Mouse (Mus musculus) C2C12 (cell line): ENCODE measurements around the gene Rap1gap2. TPM values are rescaled to one million over a fixed set of nuclear protein-coding genes. Genes with fewer than 3 reads are reported as not detected.

Experiments used
- H3K27me3 ChIP-seq: one replicate; pipeline ENCODE4 v1.6.1; 2011; ENCODE audit not compliant: control insufficient read depth, insufficient read depth, insufficient read length
- H3K36me3 ChIP-seq: one replicate; pipeline ENCODE4 v1.6.1; 2011; ENCODE audit not compliant: control insufficient read depth, insufficient read depth
- H3K4me3 ChIP-seq: one replicate; pipeline ENCODE4 v1.5.1; 2011; ENCODE audit warnings: mild to moderate bottlenecking, control low read depth; ENCODE audit not compliant: poor library complexity, insufficient read depth, severe bottlenecking
- H3K79me2 ChIP-seq: one replicate; pipeline ENCODE4 v1.6.1; 2011; ENCODE audit not compliant: control insufficient read depth, insufficient read depth
- H3K79me3 ChIP-seq: one replicate; pipeline ENCODE4 v1.6.1; 2011; ENCODE audit warnings: low read depth, control low read depth
- H3ac ChIP-seq: one replicate; pipeline ENCODE3; 2011; ENCODE audit warnings: low read depth; ENCODE audit not compliant: control insufficient read depth, insufficient read length
- CEBPB ChIP-seq: IDR thresholded peaks from one replicate; pipeline ENCODE4 v1.6.1; 2011; ENCODE audit warnings: low read depth, mild to moderate bottlenecking, control low read depth, moderate library complexity
- CTCF ChIP-seq: IDR thresholded peaks from one replicate; pipeline ENCODE4 v1.5.1; 2011; ENCODE audit not compliant: control insufficient read depth, insufficient read depth, insufficient read length
- FOSL1 ChIP-seq: IDR thresholded peaks from one replicate; pipeline ENCODE4 v1.8.0; 2011; ENCODE audit warnings: mild to moderate bottlenecking, low read length; ENCODE audit not compliant: poor library complexity, insufficient read depth, severe bottlenecking
- MAX ChIP-seq: IDR thresholded peaks from one replicate; pipeline ENCODE4 v1.6.1; 2011; ENCODE audit warnings: mild to moderate bottlenecking, control low read depth
- MYOD1 ChIP-seq: IDR thresholded peaks from one replicate; pipeline ENCODE4 v1.6.1; 2011; ENCODE audit warnings: low read depth; ENCODE audit not compliant: control insufficient read depth, insufficient read length
- MYOG ChIP-seq: IDR thresholded peaks from one replicate; pipeline ENCODE4 v1.6.1; 2011; ENCODE audit not compliant: control insufficient read depth, insufficient read length; ENCODE audit errors: extremely low read depth
- USF1 ChIP-seq: IDR thresholded peaks from one replicate; pipeline ENCODE4 v1.6.1; 2011; ENCODE audit warnings: low read depth, mild to moderate bottlenecking, control low read depth, moderate library complexity
- polyA plus RNA-seq: library from polyadenylated mRNA; unstranded; fragments of >200 nt; fragmentation: generic; extraction: Trizol; gene quantifications from one replicate; pipeline ENCODE4 v1.2.1, GENCODE M21; 2012; ENCODE audit warnings: missing spikeins

Rap1gap2 gene
- polyA plus RNA-seq, 1 experiment, result 1.4 TPM

GRCm38 (mm10) chr11:74483153-74483817 is 127.4 kb downstream of the Rap1gap2 start:
- H3K27me3 ChIP-seq, result no peaks in the 10 kb centered on the region
- H3K36me3 ChIP-seq, result no peaks in the 10 kb centered on the region
- no peaks in the 10 kb centered on the region for H3K79me2 ChIP-seq
- no peaks in the 10 kb centered on the region for H3K79me3 ChIP-seq
- TF ChIP-seq USF1 (peak; percentile 57), MAX (no peak), MYOG (no peak), CEBPB (no peak), MYOD1 (no peak), CTCF (no peak), FOSL1 (no peak)
- H3K4me3 ChIP-seq, result no peak overlapping the region
- no peak overlapping the region for H3ac ChIP-seq

DNA sequence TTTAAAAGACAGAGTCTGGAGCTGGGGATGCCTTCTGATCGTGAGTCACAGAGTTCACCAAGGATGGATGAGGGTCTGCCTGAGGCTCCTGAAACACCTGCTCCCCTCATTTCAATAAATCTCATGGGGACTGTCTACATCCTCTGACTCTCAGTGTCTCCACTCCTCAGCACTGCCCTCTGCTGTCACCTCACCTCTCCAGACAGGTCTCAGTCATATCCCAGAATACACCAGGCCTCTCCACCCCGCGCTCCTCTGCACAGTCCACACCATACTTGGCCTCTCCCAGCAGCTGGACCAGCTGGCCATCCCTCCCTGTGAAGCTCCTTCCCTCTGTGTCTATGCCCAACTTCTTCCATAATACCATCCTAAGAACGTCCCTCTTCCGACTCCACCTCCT is 128.9 kb downstream of the Rap1gap2 start:
- no peak for TF ChIP-seq FOSL1
- no peak for TF ChIP-seq MYOD1
- TF ChIP-seq CTCF, result no peak
- Histone ChIP-seq H3K27me3 (no peaks in the 10 kb centered on the region), H3K79me3 (no peaks in the 10 kb centered on the region)

DNA sequence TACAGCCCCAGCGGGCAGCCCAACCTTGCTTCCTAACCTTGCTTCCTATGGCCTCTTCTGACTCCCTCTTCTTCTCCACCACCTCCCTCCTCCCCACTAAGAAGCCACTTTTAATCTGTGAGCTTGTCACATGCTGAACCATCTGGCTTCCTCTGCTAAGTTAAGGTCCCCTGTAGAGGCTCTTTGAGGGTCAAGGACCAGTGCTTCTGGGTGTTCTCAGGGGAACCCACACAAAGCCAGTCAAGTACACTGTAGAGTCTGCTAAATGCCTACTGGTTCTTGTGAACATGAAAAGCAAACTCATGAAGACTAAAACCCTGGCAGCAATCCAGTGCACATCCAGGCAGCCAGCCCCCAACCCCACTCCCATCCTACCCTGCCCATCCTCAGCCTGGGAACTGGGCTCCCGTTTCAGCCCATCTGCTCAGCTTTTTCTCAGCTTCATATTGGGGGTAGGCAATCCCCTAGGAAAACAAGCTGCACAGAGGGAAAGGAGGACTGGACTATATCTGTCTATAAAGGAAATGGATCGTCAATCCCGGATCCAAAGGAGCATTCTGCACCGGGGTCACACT is 130.9 kb downstream of the Rap1gap2 start:
- no peak for TF ChIP-seq MAX
- no peak for TF ChIP-seq FOSL1
- TF ChIP-seq CEBPB, result no peak
- no peak for TF ChIP-seq USF1
- TF ChIP-seq MYOD1, result no peak
- TF ChIP-seq CTCF, result no peak
- no peak for TF ChIP-seq MYOG
- no peaks in the 10 kb centered on the region for H3K79me2 ChIP-seq
- H3ac ChIP-seq, result no peak overlapping the region
- H3K36me3 ChIP-seq, result no peaks in the 10 kb centered on the region
- H3K4me3 ChIP-seq, result no peak overlapping the region
- no peaks in the 10 kb centered on the region for H3K27me3 ChIP-seq
- no peaks in the 10 kb centered on the region for H3K79me3 ChIP-seq

More for the DNA sequence above, 128.9 kb downstream of the Rap1gap2 start:
- no peak overlapping the region for H3K4me3 ChIP-seq
- no peak overlapping the region for H3ac ChIP-seq
- no peaks in the 10 kb centered on the region for H3K79me2 ChIP-seq
- no peaks in the 10 kb centered on the region for H3K36me3 ChIP-seq

- TF ChIP-seq FOSL1, result no peak
- no peak for TF ChIP-seq MAX
- TF ChIP-seq USF1, result no peak
- TF ChIP-seq MYOG, result no peak
- TF ChIP-seq MYOD1, result no peak
- TF ChIP-seq CEBPB, result no peak
- no peak for TF ChIP-seq CTCF
- H3K79me2 ChIP-seq, result no peaks in the 10 kb centered on the region
- no peaks in the 10 kb centered on the region for H3K79me3 ChIP-seq
- H3ac ChIP-seq, result no peak overlapping the region
- no peak overlapping the region for H3K4me3 ChIP-seq
- no peaks in the 10 kb centered on the region for H3K27me3 ChIP-seq
- H3K36me3 ChIP-seq, result no peaks in the 10 kb centered on the region
These were observed 131.8 kb downstream of the Rap1gap2 start for GRCm38 (mm10) chr11:74478877-74479276.

DNA sequence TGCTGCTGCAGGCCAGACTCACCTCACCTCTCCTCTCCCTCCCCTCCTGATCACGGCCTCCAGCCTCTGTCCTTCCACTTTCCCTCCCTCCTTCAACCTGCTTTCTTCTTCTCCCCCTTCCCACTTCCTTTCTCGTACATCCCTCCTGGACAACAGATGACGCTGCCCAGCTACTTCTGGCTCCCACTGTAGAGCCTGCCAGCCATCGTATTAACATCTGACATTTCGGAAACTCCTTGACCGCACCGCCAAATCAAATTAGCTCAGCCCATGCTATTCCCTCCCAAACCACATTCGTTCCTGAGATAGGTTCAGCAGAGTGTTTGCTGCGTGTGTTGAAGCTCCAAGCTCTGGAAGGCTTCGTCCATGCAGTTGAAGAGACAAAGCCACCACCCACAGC is 138.0 kb downstream of the Rap1gap2 start:
- no peaks in the 10 kb centered on the region for H3K36me3 ChIP-seq
- TF ChIP-seq MYOD1, result no peak
- TF ChIP-seq MYOG, result no peak
- TF ChIP-seq MAX, result no peak
- TF ChIP-seq USF1, result no peak
- TF ChIP-seq FOSL1, result no peak
- no peak for TF ChIP-seq CTCF
- no peak for TF ChIP-seq CEBPB
- H3K27me3 ChIP-seq, result no peaks in the 10 kb centered on the region
- no peak overlapping the region for H3K4me3 ChIP-seq
- H3K79me3 ChIP-seq, result no peaks in the 10 kb centered on the region
- H3K79me2 ChIP-seq, result no peaks in the 10 kb centered on the region
- no peak overlapping the region for H3ac ChIP-seq
